Mouse (Mus musculus): ENCODE results near the gene Vps37c. TPM values are rescaled to one million over a fixed set of nuclear protein-coding genes. Genes with fewer than 3 reads are reported as not detected.

The Vps37c gene
- total and polyA plus RNA-seq, 2 experiments from 2014 or later, result 27.2 to 30.7 TPM

GRCm38 (mm10) chr19:10710751-10711150 lies 22.2 kb downstream of the Vps37c start:
- H3K4me1 ChIP-seq (ENCODE audit: insufficient read depth, low read length), result peaks cover 4% of the 10 kb centered on the region; the same call in 1 of the 2 replicates
- no peak for TF ChIP-seq CTCF (IDR thresholded peaks at IDR 0.05; ENCODE audit: low read depth)
- H3K9me3 ChIP-seq (ENCODE audit: low read length), result no peaks in the 10 kb centered on the region
- no peak overlapping the region for H3K9ac ChIP-seq (replicated peaks; ENCODE audit: low read length)
- ATAC-seq, result no peak
- 82% methylated on average over 4 of the region's 4 CpGs for WGBS
- H3K27ac ChIP-seq, result peak overlapping the region; percentile 89
- H3K4me2 ChIP-seq (ENCODE audit: low read depth, low read length), result no peak overlapping the region
- peaks cover 34% of the 10 kb centered on the region for H3K36me3 ChIP-seq (ENCODE audit: insufficient read depth, low read length)
- H3K27me3 ChIP-seq (ENCODE audit: insufficient read depth, low read length), result no peaks in the 10 kb centered on the region
- no peak for DNase-seq (ENCODE audit: low spot score)
- H3K4me3 ChIP-seq (ENCODE audit: low read length), result no peak overlapping the region

- H3K27ac ChIP-seq, result no peak overlapping the region
- H3K9ac ChIP-seq (replicated peaks; ENCODE audit: low read length), result no peak overlapping the region
- H3K27me3 ChIP-seq (ENCODE audit: insufficient read depth, low read length), result no peaks in the 10 kb centered on the region
- H3K4me3 ChIP-seq (ENCODE audit: low read length), result no peak overlapping the region
- 94% methylated on average over 7 of the region's 7 CpGs for WGBS
- peaks cover 34% of the 10 kb centered on the region for H3K36me3 ChIP-seq (ENCODE audit: insufficient read depth, low read length)
- ATAC-seq (no peak), DNase-seq (ENCODE audit: low spot score) (no peak)
- H3K4me1 ChIP-seq (ENCODE audit: insufficient read depth, low read length), result peaks cover 4% of the 10 kb centered on the region; the same call in 1 of the 2 replicates
- H3K9me3 ChIP-seq (ENCODE audit: low read length), result no peaks in the 10 kb centered on the region
- TF ChIP-seq CTCF (IDR thresholded peaks at IDR 0.05; ENCODE audit: low read depth), result no peak
- no peak overlapping the region for H3K4me2 ChIP-seq (ENCODE audit: low read depth, low read length)
Measured at GRCm38 (mm10) chr19:10712194-10712593, 23.7 kb downstream of the Vps37c start.

- H3K27me3 ChIP-seq (ENCODE audit: insufficient read depth, low read length), result no peaks in the 10 kb centered on the region
- WGBS, result 95% methylated on average over 12 of the region's 12 CpGs
Measured at GRCm38 (mm10) chr19:10712646-10713045, 24.1 kb downstream of the Vps37c start.

GRCm38 (mm10) chr19:10713551-10713950 lies 25.0 kb downstream of the Vps37c start:
- Histone ChIP-seq H3K9ac (replicated peaks; ENCODE audit: low read length) (no peak overlapping the region), H3K4me3 (ENCODE audit: low read length) (no peak overlapping the region), H3K36me3 (ENCODE audit: insufficient read depth, low read length) (peaks cover 34% of the 10 kb centered on the region), H3K27ac (no peak overlapping the region), H3K4me1 (ENCODE audit: insufficient read depth, low read length) (peaks cover 4% of the 10 kb centered on the region; the same call in 1 of the 2 replicates), H3K9me3 (ENCODE audit: low read length) (no peaks in the 10 kb centered on the region), H3K4me2 (ENCODE audit: low read depth, low read length) (no peak overlapping the region), H3K27me3 (ENCODE audit: insufficient read depth, low read length) (no peaks in the 10 kb centered on the region)
- WGBS, result 90% methylated on average over 10 of the region's 10 CpGs
- DNase-seq (ENCODE audit: low spot score) (no peak), ATAC-seq (no peak)
- TF ChIP-seq CTCF (IDR thresholded peaks at IDR 0.05; ENCODE audit: low read depth), result no peak

More at GRCm38 (mm10) chr19:10712646-10713045, 24.1 kb downstream of the Vps37c start:
- H3K4me3 ChIP-seq (ENCODE audit: low read length), result no peak overlapping the region
- ATAC-seq (no peak), DNase-seq (ENCODE audit: low spot score) (no peak)
- peaks cover 4% of the 10 kb centered on the region; the same call in 1 of the 2 replicates for H3K4me1 ChIP-seq (ENCODE audit: insufficient read depth, low read length)
- no peaks in the 10 kb centered on the region for H3K9me3 ChIP-seq (ENCODE audit: low read length)
- no peak overlapping the region for H3K4me2 ChIP-seq (ENCODE audit: low read depth, low read length)
- no peak overlapping the region for H3K9ac ChIP-seq (replicated peaks; ENCODE audit: low read length)
- H3K36me3 ChIP-seq (ENCODE audit: insufficient read depth, low read length), result peaks cover 34% of the 10 kb centered on the region
- no peak overlapping the region for H3K27ac ChIP-seq
- no peak for TF ChIP-seq CTCF (IDR thresholded peaks at IDR 0.05; ENCODE audit: low read depth)

GRCm38 (mm10) chr19:10714168-10714567 lies 25.6 kb downstream of the Vps37c start:
- H3K4me1 ChIP-seq (ENCODE audit: insufficient read depth, low read length), result peaks cover 4% of the 10 kb centered on the region; the same call in 1 of the 2 replicates
- peak overlapping the region; percentile 15; the same call in 1 of the 2 replicates for H3K27ac ChIP-seq
- no peak overlapping the region for H3K9ac ChIP-seq (replicated peaks; ENCODE audit: low read length)
- no peak for DNase-seq (ENCODE audit: low spot score)
- WGBS, result 82% methylated on average over 6 of the region's 6 CpGs
- TF ChIP-seq CTCF (IDR thresholded peaks at IDR 0.05; ENCODE audit: low read depth), result no peak
- peaks cover 34% of the 10 kb centered on the region for H3K36me3 ChIP-seq (ENCODE audit: insufficient read depth, low read length)
- H3K27me3 ChIP-seq (ENCODE audit: insufficient read depth, low read length), result no peaks in the 10 kb centered on the region
- no peak for ATAC-seq
- H3K9me3 ChIP-seq (ENCODE audit: low read length), result no peaks in the 10 kb centered on the region
- no peak overlapping the region for H3K4me2 ChIP-seq (ENCODE audit: low read depth, low read length)
- H3K4me3 ChIP-seq (ENCODE audit: low read length), result no peak overlapping the region

- TF ChIP-seq CTCF (IDR thresholded peaks at IDR 0.05; ENCODE audit: low read depth), result peak; percentile 93
- no peak overlapping the region for H3K9ac ChIP-seq (replicated peaks; ENCODE audit: low read length)
- H3K27me3 ChIP-seq (ENCODE audit: insufficient read depth, low read length), result no peaks in the 10 kb centered on the region
- no peak overlapping the region for H3K4me2 ChIP-seq (ENCODE audit: low read depth, low read length)
- peaks cover 34% of the 10 kb centered on the region for H3K36me3 ChIP-seq (ENCODE audit: insufficient read depth, low read length)
- ATAC-seq, result peak; percentile 71
- DNase-seq (ENCODE audit: low spot score), result peak; percentile 92
- no peaks in the 10 kb centered on the region for H3K9me3 ChIP-seq (ENCODE audit: low read length)
- peak overlapping the region; percentile 15; the same call in 1 of the 2 replicates for H3K27ac ChIP-seq
- H3K4me3 ChIP-seq (ENCODE audit: low read length), result no peak overlapping the region
- H3K4me1 ChIP-seq (ENCODE audit: insufficient read depth, low read length), result peaks cover 2% of the 10 kb centered on the region
- WGBS, result 30% methylated on average over 4 of the region's 4 CpGs
Measured at GRCm38 (mm10) chr19:10714682-10715475, 26.3 kb downstream of the Vps37c start.

- whole genome bisulfite sequencing, result 88% methylated on average over 6 of the region's 6 CpGs
- H3K27ac ChIP-seq, result no peak overlapping the region; the same call in 1 of the 2 replicates
Measured at GRCm38 (mm10) chr19:10715476-10715875, 26.9 kb downstream of the Vps37c start.

More at GRCm38 (mm10) chr19:10715476-10715875, 26.9 kb downstream of the Vps37c start:
- no peaks in the 10 kb centered on the region for H3K9me3 ChIP-seq (ENCODE audit: low read length)
- H3K4me1 ChIP-seq (ENCODE audit: insufficient read depth, low read length), result peaks cover 8% of the 10 kb centered on the region
- no peak overlapping the region for H3K4me2 ChIP-seq (ENCODE audit: low read depth, low read length)
- H3K9ac ChIP-seq (replicated peaks; ENCODE audit: low read length), result no peak overlapping the region
- no peak overlapping the region for H3K4me3 ChIP-seq (ENCODE audit: low read length)
- DNase-seq (ENCODE audit: low spot score) (no peak), ATAC-seq (no peak)
- peaks cover 34% of the 10 kb centered on the region for H3K36me3 ChIP-seq (ENCODE audit: insufficient read depth, low read length)
- no peaks in the 10 kb centered on the region for H3K27me3 ChIP-seq (ENCODE audit: insufficient read depth, low read length)
- no peak for TF ChIP-seq CTCF (IDR thresholded peaks at IDR 0.05; ENCODE audit: low read depth)
